Mouse (Mus musculus) heart, postnatal 25 days (tissue): ENCODE data around the gene Gm10570. TPM values are rescaled to one million over a fixed set of nuclear protein-coding genes. Genes with fewer than 3 reads are reported as not detected.
A peak's percentile ranks its signal among the peaks of the same experiment; 100 is the strongest.

Source experiments
- DNase-seq: peaks from one replicate; pipeline ENCODE4 v3.0.0; 2022; ENCODE audit warnings: low spot score
- intact Hi-C: fragments of 180-260 bp; cut with DNase I; formaldehyde crosslinking; loops from one replicate; pipeline ENCODE4 v1.15.1; 2025
- total RNA-seq, 2 experiments: library from RNA; stranded (reverse); gene quantifications; 2 replicates each; pipeline ENCODE4 v1.2.3; 2021

Gm10570 gene
- total RNA-seq, 2 experiments from 2014 or later = 0.75 TPM; not detected in 1

- DNase-seq = peak; percentile 26
- intact Hi-C loops = no loop called here
Measured at GRCm38 (mm10) chr4:130307851-130308230, 633 bp downstream of the Gm10570 start.

- DNase-seq = peak; percentile 37
- intact Hi-C loops = no loop called here
Measured at GRCm38 (mm10) chr4:130306796-130307630, 1.5 kb downstream of the Gm10570 start.

- no peak for DNase-seq
- intact Hi-C loops = no loop called here
Measured at GRCm38 (mm10) chr4:130304746-130305145, 3.7 kb downstream of the Gm10570 start.

- intact Hi-C loops = no loop called here
- no peak for DNase-seq
Measured at GRCm38 (mm10) chr4:130302285-130302870, 6.1 kb downstream of the Gm10570 start.

GRCm38 (mm10) chr4:130299629-130300018 lies 8.8 kb downstream of the Gm10570 start:
- intact Hi-C loops = no loop called here
- DNase-seq = no peak

- intact Hi-C loops = no loop called here
- peak; percentile 52 for DNase-seq
Measured at GRCm38 (mm10) chr4:130298877-130299628, 9.4 kb downstream of the Gm10570 start.

GRCm38 (mm10) chr4:130297123-130297529 lies 11.3 kb downstream of the Gm10570 start:
- no peak for DNase-seq

GRCm38 (mm10) chr4:130296243-130296965 lies 12.1 kb downstream of the Gm10570 start:
- no peak for DNase-seq
- intact Hi-C loops = no loop called here

More at GRCm38 (mm10) chr4:130297123-130297529, 11.3 kb downstream of the Gm10570 start:
- intact Hi-C loops = no loop called here

- intact Hi-C loops = no loop called here
- DNase-seq = no peak
Measured at GRCm38 (mm10) chr4:130295047-130295745, 13.3 kb downstream of the Gm10570 start.

- intact Hi-C loops = no loop called here
- no peak for DNase-seq
Measured at GRCm38 (mm10) chr4:130294513-130294912, 14.0 kb downstream of the Gm10570 start.

GRCm38 (mm10) chr4:130292271-130292670 lies 16.2 kb downstream of the Gm10570 start:
- intact Hi-C loops = loop anchor here (1.0 kb wide), 1 partner anchor 28 kb away; no protein-coding TSS in a partner anchor
- DNase-seq = no peak

GRCm38 (mm10) chr4:130289824-130290223 lies 18.6 kb downstream of the Gm10570 start:
- intact Hi-C loops = loop anchor here (2.0 kb wide), 1 partner anchor 91 kb away; no protein-coding TSS in a partner anchor
- no peak for DNase-seq

GRCm38 (mm10) chr4:130286531-130286930 lies 21.9 kb downstream of the Gm10570 start:
- intact Hi-C loops = no loop called here
- DNase-seq = no peak

- no peak for DNase-seq
- intact Hi-C loops = no loop called here
Measured at GRCm38 (mm10) chr4:130283826-130284225, 24.6 kb downstream of the Gm10570 start.

- intact Hi-C loops = no loop called here
- no peak for DNase-seq
Measured at GRCm38 (mm10) chr4:130282856-130283255, 25.6 kb downstream of the Gm10570 start.

GRCm38 (mm10) chr4:130279105-130279504 lies 29.4 kb downstream of the Gm10570 start, which contains the start of gene Serinc2:
Gene Serinc2 (minus strand): TSS chr4:130279205.
- intact Hi-C loops = no loop called here
- DNase-seq = no peak

GRCm38 (mm10) chr4:130276573-130277176 lies 31.8 kb downstream of the Gm10570 start:
- no peak for DNase-seq
- intact Hi-C loops = no loop called here

- intact Hi-C loops = no loop called here
- no peak for DNase-seq
Measured at GRCm38 (mm10) chr4:130275823-130276105, 32.7 kb downstream of the Gm10570 start.
